Mouse (Mus musculus) layer of hippocampus, postnatal 10 days (tissue): ENCODE measurements around the gene Adcy2. TPM values are rescaled to one million over a fixed set of nuclear protein-coding genes. Genes with fewer than 3 reads are reported as not detected.

Source experiments
- DNase-seq, 2 experiments: peaks; one replicate each; pipeline ENCODE4 v3.0.0; 2021; ENCODE audit warnings: low spot score in 2 of 2
- total RNA-seq, 2 experiments: library from RNA; stranded (reverse); gene quantifications; 2 replicates each; pipeline ENCODE4 v1.2.3; 2021

Adcy2 gene
- total RNA-seq, 2 experiments from 2014 or later, result 69.2 to 73.5 TPM

GRCm38 (mm10) chr13:68830030-68830759, 169.1 kb downstream of the Adcy2 start:
- DNase-seq, result no peak

DNA sequence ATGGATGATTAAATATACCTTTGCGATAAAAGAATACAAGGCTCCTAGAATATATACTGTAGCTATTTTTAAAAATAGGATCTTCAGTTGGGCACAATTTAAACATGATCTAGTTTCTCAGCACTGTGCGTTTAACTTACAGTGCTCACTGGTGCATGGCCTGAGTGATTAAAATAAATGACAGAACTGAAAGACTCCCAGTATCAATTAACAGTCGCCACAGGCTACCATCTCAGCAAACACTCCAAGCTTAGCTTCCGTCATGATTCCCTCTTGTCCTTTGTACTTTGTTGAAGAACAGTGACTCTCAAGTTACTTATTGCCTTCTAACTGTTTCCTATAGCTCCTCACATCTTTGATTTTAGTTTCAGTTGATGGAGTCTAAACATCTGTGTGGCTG, 170.9 kb downstream of the Adcy2 start:
- no peak for DNase-seq

- DNase-seq, result no peak
Measured at GRCm38 (mm10) chr13:68826461-68826860, 172.9 kb downstream of the Adcy2 start.

DNA sequence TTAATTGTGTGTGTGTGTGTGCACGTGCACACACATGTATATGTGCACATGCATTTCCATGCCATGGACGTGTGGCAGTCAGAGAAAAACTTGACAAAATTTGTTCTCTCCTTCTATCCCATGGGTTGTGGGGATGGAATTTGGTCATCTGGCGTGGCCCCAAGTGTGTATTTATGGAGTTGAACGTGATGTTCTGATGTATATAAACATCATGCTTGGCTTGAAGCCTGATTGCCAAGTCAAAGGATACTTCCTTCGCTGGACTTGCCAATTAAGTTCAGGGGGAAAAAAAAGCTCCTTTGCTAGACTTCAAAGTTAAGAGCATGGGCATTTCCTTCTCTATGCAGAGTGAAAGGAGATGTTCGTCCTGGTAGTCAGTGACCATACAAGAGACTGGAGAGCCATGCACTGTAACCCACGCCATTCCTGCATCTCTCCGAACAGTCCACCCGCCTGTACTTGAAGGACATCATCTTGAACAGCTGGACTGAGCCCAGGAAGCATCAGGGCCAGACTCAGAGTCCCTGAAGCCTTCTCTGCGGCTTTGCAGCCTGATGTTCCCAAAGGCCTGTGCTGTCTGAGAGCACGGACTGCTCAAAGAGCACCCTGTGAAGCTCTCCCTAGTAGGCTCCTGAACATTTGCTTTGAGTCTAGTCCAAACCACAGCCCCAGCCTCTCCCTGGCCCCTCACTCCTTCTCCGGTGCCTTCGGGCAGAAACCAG, 178.3 kb downstream of the Adcy2 start:
- no peak for DNase-seq

- peak; percentile 14 to 38 for DNase-seq
Measured at GRCm38 (mm10) chr13:68815704-68816477, 183.4 kb downstream of the Adcy2 start.

- no peak for DNase-seq
Measured at GRCm38 (mm10) chr13:68811185-68811584, 188.2 kb downstream of the Adcy2 start.

DNA sequence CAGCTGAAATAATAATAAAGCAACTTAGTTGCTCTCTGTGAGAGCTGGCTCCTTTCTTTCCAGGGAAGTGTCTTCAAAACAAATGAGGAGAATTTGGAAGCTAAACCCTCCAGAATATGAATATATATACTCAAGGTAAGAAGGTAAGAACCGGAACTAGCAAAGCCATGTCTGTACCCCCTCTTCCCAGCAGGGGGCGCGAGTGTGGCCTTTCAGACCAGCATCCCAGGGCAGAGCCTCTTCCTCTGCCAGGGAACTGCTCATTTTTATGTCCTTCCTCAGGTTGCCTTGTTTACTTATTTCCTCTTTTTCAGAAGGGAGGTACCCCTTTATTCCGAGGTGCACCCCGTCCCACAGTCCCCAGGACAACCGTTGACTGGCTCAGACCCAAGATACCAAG, 199.6 kb downstream of the Adcy2 start:
- peak; percentile 16 to 29 for DNase-seq

DNA sequence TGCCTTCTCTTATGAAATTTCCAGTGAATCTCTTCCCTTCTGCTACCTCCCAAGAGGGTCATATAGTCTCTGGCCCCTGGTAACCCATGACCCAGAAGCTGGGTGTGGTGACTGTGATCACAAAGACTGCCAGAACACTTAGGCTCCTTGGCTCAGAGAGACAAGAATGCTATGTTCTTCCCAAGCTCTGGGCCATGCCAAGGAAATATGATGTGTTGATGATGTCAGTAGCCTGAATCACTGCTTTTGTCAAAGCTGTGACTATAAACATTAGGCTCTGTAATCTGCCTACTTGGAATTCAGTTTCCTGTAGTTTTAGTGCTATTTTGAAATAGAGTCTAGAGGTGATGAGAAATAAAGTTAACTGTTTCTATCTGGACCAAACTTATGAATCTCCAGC, 206.1 kb downstream of the Adcy2 start:
- DNase-seq, result no peak

- DNase-seq, result no peak
Measured at GRCm38 (mm10) chr13:68787286-68788061, 211.9 kb downstream of the Adcy2 start.

- DNase-seq, result no peak
Measured at GRCm38 (mm10) chr13:68783096-68783495, 216.2 kb downstream of the Adcy2 start.

DNA sequence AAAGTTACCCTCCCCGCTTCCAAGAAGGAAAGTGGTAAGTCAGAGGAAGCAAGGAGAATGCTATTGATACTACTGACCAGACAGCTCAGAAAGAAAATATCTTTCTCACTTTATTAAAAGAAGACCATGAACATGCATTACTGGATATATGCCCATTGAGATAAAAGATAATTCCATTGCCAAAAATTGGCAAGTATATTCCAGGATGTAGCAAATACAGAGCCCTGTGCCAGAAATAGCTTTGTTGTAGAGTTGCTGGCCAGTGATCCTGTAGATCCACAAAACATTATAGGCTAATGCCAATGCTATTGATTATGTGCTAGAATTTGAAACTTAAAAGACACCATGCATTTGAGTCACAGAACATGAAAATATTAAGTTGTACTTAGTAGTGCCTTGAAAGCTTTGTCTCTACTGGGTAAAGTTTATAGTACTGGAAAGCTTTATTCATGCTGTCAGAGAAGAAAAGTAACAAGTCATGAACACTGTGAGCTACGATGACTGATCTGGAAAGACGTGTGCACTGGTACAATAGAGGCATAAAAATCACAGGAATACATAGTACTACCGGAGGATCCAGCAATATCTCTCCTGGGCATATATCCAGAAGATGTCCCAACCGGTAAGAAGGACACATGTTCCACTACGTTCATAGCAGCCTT, 221.2 kb downstream of the Adcy2 start:
- no peak for DNase-seq

DNA sequence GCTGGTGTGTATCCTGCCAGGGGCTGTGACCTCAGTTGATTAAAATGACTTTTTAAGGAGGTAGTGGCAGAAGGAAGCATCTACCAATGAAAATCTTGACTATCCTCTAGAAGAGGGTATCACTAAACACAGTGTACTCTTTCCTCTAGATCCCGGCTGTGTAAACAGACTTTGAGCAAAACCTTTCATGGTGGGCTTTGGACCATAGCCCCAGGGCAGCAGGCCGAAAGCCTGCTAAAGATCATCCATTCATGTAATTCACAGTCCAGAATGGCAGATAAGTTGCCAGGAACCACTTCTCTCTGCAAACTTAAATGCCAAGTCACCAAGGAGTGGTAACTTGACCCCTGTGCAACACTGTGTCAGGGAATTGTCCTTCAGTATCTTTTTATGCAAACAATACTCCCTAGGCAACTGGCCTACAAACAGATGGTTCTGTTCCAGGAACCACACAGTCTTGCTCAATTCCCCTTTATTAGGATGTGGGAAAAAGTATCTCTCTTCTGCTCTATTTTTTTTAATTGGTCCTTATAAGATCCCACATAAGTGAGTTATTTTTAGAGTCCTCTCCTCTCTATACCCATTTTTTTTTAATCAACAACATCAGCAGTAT, 225.6 kb downstream of the Adcy2 start:
- DNase-seq, result no peak

GRCm38 (mm10) chr13:68768588-68768987, 230.8 kb downstream of the Adcy2 start:
- DNase-seq, result no peak

- no peak for DNase-seq
Measured at GRCm38 (mm10) chr13:68765896-68766578, 233.3 kb downstream of the Adcy2 start.

GRCm38 (mm10) chr13:68764614-68765013, 234.7 kb downstream of the Adcy2 start:
- DNase-seq, result no peak

GRCm38 (mm10) chr13:68749801-68750200, 249.5 kb downstream of the Adcy2 start:
- peak; percentile 21 to 39 for DNase-seq

DNA sequence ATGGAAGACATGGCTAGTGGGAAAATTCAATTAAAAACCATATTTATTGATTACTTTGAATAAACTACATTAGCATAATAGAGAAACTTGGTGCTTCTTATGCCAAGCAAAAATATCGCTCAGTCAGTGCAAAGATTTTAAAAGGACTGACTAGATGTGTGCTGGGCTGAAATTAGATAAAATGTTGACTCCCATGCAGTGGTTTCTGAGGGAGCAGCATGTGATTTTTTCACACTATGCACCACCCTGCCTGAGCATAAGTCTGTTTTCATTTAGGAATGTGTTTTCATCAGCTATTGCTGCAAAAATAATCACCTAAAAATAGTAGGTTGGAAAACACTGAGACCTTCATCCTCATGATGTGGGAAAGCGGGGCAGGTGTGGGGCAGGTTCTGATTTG, 250.0 kb downstream of the Adcy2 start:
- no peak for DNase-seq

DNA sequence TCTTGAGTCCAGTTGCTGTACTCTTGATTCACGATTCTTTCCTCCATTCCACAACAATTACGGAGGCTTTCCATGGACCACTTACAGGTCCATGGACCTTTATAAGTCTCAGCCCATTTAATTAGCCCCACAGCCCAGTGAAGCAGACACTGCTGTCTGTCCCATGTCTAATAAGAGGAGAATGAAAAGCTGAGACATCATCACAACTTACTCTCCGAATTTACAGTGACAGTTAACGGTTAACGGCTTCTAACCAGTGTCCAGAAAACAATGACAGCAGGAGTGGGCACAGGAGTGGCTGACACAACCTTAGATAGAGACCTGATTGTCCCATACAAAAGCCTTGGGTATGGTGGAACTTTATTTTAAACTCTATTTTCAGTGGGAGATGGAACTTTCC, 253.9 kb downstream of the Adcy2 start:
- DNase-seq, result no peak

- no peak for DNase-seq
Measured at GRCm38 (mm10) chr13:68712661-68713060, 286.7 kb downstream of the Adcy2 start.
